Mouse (Mus musculus) liver, adult (tissue): ENCODE data around the gene Tmem132c.

Experiments
- GATA4 ChIP-seq: IDR thresholded peaks from 2 replicates; pipeline ENCODE4 v1.6.1; 2014; ENCODE audit warnings: mild to moderate bottlenecking, low read length; ENCODE audit not compliant: insufficient replicate concordance

The Tmem132c gene

DNA sequence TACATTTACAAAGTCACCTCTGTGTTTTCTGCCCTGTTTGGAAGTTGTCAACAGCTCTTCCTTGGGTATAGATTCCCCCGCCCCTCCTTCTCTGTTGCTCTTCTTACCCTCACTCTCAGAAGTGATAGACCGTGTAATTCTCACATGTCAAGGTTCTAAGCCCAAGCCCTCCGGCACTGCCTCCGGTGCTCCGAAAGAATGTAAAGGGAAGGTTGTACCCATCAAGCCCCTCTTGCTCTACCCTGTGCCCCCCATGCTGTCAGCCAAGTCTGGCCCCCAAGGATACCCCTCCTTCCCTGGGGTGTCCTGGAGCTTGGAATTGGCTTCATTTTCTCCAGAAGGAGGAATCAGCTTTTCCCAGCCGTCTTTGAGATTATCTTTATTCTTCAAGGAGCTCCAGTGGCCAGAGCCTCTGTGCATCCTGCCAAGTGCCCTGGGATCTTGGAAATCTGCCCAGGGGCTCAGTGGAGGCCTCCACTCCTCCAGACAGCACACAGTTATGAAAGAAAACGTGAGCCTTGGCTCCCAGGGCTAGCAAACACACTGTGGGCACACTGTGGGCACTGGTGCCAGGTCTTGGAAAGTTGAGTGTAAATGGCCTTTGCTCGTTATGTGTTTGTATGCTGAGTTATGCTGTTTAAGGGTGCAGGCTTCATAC, 59.1 kb downstream of the Tmem132c start:
- no peak for TF ChIP-seq GATA4

DNA sequence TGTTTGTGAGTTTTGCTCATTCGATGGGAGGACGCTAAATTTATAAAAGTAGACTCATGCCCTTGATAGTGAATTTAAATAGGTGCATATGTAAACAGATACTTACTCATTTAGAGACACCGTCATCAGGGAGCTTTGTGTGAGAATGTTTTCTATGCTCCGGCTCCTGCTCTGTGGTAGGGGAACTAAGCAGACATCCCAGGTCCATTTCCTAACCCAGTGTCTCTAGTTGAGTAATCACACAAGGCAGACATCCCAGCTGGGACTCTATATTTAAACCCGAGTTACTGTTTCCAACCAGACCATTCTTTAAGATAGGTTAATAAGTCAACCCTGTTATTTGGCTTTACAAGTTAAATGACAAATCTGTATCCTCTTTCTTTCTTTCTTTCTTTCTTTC, 63.7 kb downstream of the Tmem132c start:
- no peak for TF ChIP-seq GATA4

DNA sequence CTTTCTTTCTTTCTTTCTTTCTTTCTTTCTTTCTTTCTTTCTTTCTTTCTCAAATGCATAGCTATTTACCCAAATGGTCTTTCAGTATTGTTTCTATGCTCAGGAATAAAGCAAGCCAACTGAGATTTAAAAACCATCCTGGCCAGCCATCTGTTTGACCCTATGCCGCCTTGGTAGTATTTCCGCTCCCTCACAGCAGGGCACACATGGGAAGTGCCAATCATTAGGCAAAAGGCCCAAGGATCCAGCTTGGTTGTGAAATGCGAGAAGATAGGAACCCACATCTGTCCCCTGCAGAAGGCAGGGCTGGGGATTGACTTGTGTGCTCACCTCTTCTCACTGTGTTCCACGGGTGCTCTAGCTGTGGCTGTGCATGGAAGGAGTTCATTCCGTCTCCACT, 64.1 kb downstream of the Tmem132c start:
- TF ChIP-seq GATA4 = no peak

DNA sequence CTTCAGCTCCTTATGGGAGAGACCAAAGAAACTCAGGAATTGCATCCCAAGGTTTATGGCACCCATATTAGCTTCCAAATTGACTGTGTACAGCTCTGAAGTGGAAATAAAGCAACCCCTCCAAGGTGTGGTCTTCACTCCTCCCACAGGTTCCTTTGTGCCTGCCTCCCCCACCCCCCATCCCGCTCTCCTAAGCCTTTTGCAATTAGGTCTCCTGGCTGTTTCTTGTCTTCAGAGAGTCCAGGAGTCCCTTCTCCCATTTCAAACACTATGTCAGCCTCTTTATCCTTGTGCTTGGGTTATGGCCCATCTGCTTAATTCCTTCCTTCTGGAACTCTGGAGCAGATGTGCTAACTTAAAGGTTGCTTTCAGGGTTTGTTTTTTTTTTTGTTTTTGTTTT, 65.1 kb downstream of the Tmem132c start:
- no peak for TF ChIP-seq GATA4

DNA sequence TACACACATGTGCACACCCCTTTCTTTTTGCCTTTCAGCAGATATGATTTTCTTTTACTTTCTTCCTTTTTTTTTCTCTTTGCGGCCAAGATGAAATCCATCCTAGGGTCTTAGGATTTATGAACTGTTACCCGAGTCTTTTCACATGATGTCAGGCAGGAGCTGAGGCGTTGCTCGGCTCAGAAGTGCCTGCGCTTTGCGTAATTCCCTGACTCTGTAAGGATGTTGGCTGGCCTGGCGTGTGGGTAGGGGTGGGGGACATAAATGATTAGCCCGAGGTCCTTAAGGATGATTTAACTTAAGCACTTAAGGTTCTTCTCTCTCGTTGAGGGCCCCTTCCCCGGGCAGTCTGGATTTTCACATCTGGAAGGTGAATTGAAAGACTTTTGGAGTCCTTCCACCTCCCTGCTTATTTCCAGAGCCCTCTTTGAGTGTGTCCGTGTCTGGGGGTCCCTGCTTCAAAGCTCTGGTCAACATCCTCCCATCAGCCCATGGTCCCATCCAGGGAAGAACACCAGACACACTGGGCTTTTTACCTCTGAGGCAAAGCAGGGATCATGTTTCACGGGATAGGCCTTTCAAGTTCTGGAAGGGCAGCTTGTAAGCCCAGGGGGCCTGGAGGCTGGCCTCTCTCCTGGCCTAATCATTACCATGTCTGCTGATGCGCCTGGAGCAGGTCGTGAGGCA, 68.9 kb downstream of the Tmem132c start:
- TF ChIP-seq GATA4 = no peak

DNA sequence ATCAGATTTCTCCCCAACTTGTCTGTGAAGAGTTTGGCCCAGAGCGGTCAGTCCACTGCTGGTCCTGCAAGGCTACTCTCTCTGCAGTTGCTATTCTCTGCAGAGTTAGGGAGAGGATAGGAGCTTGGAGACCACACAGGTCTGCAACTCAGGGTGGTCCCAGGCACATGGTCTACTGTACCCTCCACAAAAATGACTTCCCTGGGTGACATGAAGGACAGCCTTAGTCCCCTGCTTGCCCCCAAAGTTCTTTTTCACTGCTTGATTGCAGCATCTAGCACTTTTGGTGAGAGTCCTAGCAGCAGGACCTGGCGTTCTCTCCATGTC, 69.4 kb downstream of the Tmem132c start:
- TF ChIP-seq GATA4 = no peak

DNA sequence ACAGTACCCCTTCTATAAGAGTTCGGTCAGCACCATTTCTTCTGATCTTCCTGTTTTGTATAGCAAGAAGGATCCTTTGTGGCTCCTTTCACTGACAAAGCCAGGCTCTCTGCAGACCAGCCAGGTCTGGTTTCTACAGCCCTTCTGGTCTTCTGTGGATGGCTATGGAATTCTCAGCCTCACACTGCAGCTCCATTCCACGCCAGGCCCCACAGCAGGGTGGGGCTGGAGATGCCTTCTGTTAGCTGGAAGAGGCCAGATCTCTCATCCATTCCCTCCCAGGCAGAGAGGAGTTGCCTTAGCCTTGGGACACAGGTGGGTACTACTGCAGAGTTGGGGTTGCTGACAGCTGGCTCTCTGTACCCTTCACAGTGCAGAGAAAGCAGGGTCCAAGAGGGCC, 72.0 kb downstream of the Tmem132c start:
- TF ChIP-seq GATA4 = no peak

DNA sequence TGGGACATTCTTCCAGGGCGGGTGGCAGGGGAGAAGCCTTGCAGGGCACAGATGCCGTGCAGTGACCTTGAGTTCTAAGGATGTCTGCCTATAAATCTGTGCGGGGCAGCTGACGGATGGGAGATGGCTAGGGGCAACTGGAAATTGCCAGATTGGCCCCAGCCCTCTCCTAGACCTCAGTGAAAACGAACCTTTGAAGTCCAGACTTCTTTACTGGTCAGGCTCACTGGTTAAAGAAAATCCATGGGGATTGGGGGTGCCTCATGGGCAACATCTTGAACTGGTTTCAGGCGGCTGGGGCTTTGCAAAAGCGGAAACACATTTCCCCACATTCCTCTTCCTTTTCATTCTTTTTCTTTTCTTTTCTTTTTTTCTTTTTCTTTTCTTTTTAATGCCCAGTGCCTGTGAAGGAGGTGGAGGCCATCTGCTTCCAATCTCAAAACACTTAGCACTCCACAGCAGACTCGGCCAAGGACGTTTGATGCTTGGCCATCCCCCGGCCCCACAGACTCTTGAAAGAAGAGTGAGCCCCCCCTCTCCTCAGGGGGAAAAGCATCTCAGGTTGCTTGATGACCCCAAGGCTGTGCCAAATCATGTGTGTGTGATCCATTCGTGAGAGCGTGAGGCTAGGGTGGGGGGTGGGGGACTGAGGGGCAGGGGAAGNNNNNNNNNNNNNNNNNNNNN, 77.6 kb downstream of the Tmem132c start:
- TF ChIP-seq GATA4 = no peak

DNA sequence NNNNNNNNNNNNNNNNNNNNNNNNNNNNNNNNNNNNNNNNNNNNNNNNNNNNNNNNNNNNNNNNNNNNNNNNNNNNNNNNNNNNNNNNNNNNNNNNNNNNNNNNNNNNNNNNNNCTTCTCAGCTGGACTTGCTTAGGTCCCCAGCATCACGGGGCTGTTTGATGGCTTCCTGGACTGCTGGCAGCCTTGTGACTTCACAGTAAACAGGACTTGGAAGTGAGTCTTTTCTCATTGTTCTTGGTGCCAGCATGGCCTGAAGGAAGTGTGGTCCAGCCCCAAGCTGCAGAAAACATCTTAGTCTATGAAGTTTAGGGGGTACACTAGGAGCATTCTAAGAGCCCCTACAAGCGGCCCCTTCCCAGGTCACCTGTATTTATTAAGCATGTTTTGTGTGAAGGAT, 83.0 kb downstream of the Tmem132c start:
- no peak for TF ChIP-seq GATA4

DNA sequence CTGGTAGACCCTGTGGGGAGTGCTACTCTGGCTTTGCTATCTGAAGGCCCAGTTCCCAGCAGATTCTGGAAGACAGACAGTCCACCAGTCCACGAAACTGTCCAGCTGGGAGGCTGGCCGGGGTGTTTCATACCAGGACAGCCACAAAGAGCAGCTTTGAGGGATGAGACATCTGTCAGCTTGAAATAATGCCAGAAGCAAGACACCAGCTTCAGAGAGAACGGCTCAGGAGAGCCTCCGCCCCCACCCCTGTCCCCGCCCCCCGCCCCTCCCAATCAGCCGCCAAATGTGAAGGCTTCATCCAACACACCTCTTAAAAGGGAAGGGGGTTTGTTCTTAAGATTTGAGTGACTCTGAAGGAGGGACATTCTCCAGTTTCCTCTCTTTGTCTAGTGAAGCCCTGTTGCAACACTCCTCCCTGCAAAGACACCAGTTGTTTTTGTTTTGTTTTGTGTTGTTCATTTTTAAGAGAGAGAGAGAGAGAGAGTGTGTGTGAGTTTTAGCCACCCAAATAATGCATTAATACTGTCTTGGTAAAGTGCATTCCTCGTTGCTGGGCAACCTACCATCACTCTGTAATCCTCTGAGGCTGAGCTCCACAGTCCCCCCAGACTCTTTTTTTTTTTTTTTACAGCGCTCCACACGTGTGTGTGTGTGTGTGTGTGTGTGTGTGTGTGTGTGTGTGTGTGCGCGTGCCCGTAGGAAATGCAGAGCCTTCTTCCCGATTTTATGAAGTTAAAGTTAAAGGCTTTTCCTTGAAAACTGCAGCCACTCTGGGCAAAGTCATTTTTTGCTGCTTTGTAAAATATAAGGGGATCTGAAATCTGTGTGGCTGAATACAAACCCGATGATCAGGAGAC, 94.7 kb downstream of the Tmem132c start:
- no peak for TF ChIP-seq GATA4

DNA sequence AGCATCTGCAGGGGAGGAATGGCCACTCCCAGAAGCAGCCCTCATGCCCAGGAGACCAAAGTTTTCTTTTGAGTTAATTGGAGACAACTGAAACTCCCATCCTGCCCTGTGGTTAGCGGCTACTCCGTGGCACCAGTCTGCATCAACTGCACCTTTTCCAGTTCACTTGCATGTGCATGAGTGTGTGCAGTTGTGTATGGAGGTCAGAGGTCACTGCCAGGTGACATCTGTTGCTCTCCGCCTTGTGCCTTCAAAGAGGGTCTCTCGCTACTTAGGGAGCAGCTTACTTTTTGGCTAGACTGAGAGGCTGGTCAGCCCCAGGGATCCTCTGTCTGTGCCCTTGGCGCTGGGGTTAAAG, 95.3 kb downstream of the Tmem132c start:
- no peak for TF ChIP-seq GATA4

DNA sequence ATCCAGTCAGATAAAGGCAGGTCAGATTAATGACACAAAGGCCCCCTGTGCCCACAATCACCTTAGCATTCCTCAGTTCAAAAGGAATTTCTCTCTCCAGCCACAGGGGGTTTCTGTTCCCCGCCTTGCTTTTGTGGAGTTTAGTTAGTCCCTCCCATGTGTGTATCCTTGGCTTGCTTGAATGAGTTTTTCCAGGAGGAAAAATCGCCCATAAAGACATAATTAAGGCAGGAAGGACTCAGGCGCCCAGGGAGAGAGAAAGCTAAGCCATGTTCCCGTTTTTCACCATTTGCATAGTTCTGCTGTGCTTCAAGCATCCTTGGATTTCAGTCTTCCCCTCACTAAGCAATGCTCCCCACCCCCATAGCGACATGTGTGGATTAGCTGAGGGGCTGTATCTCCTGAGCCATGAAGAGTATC, 97.4 kb downstream of the Tmem132c start:
- TF ChIP-seq GATA4 = no peak

DNA sequence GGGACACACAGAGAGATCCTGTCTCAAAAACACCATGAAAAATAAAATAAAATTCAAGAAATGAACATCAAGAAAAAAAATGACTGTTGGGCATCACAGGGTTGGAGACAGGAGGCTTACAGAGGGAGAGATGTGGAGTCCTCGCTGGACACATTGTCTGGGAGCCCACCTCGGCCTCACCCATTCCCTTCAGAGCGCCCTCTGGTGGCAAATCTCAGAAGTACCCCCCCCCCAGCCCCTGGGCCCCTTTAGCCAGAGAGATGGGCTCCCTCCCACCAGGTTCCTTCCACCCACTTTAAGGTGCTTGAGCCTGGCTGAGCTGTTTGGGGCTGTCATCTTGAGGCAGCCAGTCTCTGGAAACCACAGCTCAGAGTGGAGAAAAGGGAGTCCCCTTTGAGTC, 99.5 kb downstream of the Tmem132c start:
- no peak for TF ChIP-seq GATA4

DNA sequence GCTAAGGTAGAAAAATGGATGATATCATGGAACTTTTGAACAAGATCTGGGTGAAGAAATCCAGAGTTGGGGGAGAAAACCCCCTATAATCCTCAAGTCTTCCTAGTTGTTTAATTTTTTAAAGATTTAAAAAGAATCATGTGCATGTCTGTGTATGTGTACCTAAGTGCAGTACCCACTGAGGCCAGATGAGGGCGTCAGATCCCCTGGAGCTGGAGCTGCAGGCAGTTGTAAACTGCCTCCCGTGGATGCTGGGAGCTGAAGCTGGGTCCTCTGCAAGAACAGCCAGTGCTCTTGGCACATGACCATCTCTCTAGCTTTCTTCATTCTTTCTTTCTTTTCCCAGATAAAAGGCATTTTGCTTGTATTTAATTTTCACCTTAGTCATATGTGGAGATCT, 103.1 kb downstream of the Tmem132c start:
- no peak for TF ChIP-seq GATA4

DNA sequence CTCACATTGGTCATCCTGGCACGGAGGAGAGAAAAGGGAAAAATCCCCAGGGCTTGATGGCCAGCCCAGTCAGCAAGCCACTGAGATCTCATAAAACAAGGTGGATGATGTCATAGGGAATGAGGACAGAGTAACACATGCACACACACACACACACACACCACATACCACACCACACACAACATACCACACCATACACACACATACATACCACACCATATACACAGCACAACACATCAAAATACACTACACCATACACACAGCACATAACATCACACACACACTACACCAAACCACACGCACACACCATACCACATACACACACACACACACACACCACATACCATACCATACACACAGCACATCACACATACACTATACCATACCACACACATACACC, 104.8 kb downstream of the Tmem132c start:
- TF ChIP-seq GATA4 = no peak
